Mouse (Mus musculus): ENCODE measurements around the gene Aim2. TPM values are rescaled to one million over a fixed set of nuclear protein-coding genes. Genes with fewer than 3 reads are reported as not detected.
A peak's percentile ranks its signal among the peaks of the same experiment; 100 is the strongest.

Gene Aim2
- polyA plus RNA-seq, 1 experiment, result 62.9 TPM

DNA sequence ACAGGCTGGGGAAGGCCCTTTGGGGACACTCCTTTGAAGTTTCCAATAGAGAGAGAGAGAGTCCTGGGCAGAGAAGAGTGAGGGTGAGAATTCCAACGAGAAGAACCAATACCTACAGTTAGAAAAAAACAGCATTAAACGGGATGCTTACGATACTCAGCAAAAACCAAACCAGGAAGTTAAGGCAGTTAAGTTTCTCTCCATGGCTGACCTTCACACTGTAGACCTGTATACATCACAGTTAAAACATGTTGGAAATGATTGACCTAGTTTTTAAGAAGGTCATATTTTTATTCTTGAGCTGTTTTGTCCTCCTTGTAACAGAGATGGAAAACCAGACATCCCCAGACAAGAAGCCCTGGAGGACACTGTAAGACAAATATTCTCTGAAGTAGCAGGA is 67.8 kb downstream of the Aim2 start:
- Histone ChIP-seq H3K4me1 (ENCODE audit: control insufficient read depth, insufficient read depth, low read length) (peaks cover 16% of the 10 kb centered on the region), H3K27ac (ENCODE audit: insufficient read depth, low read depth, low read length) (peak overlapping the region; percentile 5), H3K4me3 (ENCODE audit: insufficient read depth, low read length) (no peak overlapping the region)
- TF ChIP-seq CTCF (IDR thresholded peaks at IDR 0.05; ENCODE audit: low read depth, low read length) (no peak), POLR2A (IDR thresholded peaks at IDR 0.05; ENCODE audit: borderline replicate concordance, low read depth, low read length) (no peak)

DNA sequence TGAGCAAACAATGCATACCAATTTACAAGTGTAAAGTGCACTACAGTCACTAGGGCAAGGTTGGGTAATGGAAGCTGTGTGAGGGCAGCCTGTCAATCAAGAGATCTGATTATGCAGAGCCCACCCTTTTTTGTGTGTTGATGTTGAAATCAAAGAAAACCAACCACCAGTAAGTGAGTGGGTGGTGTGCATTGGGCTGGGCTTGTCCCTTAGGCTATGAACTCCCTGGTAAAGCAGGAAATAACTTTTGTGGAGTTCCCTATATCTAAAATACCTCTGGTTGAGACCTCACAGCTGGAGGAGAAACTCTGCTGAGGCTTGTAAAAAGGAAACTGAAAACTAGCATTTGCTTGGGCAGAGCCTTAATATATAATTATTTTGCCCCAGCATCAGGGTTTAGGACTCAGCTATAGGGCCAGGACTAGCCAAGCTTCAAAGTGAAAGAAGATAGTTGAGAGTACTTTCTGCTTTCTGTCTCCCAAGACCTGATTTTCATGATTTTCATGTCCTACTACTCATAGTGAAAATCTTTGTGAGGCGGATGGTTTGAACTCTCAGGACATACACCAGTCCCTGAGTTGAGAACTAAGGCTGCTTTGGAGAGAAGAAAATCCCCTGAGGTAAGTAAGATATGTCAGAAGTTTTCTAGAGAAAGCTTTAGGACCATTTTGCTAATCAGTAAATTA is 68.4 kb downstream of the Aim2 start:
- peak overlapping the region; percentile 38 for H3K4me3 ChIP-seq (ENCODE audit: insufficient read depth, low read length)
- peak overlapping the region; percentile 78 for H3K27ac ChIP-seq (ENCODE audit: insufficient read depth, low read depth, low read length)
- TF ChIP-seq POLR2A (IDR thresholded peaks at IDR 0.05; ENCODE audit: borderline replicate concordance, low read depth, low read length) (no peak), CTCF (IDR thresholded peaks at IDR 0.05; ENCODE audit: low read depth, low read length) (no peak)
- H3K4me1 ChIP-seq (ENCODE audit: control insufficient read depth, insufficient read depth, low read length), result peaks cover 10% of the 10 kb centered on the region

DNA sequence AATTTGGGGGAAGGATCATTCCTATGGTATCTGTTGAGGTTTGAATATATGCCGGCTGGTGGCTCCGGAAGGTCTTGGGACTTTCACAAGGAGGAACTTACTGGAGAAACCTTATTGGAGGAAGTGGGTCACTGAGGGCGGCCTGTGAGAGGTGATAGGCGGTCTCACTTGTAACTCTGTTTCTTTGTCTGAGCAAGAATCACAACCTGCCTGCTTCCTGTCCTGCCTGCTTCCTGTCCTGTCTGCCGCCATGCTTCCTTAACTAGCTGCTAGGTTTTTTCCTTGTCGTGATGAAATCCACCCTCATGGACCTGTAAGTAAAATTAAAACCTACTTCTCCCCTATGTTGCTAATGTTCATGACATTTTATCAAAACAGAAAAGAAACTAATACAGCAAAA is 69.7 kb downstream of the Aim2 start:
- Histone ChIP-seq H3K4me3 (ENCODE audit: insufficient read depth, low read length) (peak overlapping the region; percentile 63), H3K4me1 (ENCODE audit: control insufficient read depth, insufficient read depth, low read length) (peaks cover 19% of the 10 kb centered on the region), H3K27ac (ENCODE audit: insufficient read depth, low read depth, low read length) (peak overlapping the region; percentile 60)
- TF ChIP-seq POLR2A (IDR thresholded peaks at IDR 0.05; ENCODE audit: borderline replicate concordance, low read depth, low read length) (no peak), CTCF (IDR thresholded peaks at IDR 0.05; ENCODE audit: low read depth, low read length) (no peak)

DNA sequence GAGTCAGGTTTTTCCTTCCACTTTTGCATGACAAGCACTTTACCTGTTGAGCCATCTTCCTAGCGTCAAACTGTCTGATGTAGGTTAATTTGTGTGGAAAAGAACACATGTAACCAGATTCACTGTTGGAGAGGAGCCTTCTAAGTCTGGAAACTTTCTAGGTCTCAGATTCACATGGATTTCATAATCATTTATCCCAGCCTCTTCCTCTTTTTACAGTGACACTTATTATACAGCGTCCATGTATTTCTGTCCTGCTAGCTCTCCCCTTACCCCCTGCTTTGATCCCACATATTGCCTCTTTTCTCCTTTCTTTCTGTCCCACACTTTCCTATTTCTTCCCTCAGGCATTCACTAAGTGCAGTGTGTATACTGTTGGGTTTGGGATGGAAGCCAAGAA is 75.7 kb downstream of the Aim2 start:
- peaks cover 63% of the 10 kb centered on the region for H3K4me1 ChIP-seq (ENCODE audit: control insufficient read depth, insufficient read depth, low read length)
- H3K4me3 ChIP-seq (ENCODE audit: insufficient read depth, low read length), result peak overlapping the region; percentile 37
- no peak for TF ChIP-seq CTCF (IDR thresholded peaks at IDR 0.05; ENCODE audit: low read depth, low read length)
- TF ChIP-seq POLR2A (IDR thresholded peaks at IDR 0.05; ENCODE audit: borderline replicate concordance, low read depth, low read length), result no peak
- H3K27ac ChIP-seq (ENCODE audit: insufficient read depth, low read depth, low read length), result peak overlapping the region; percentile 89

DNA sequence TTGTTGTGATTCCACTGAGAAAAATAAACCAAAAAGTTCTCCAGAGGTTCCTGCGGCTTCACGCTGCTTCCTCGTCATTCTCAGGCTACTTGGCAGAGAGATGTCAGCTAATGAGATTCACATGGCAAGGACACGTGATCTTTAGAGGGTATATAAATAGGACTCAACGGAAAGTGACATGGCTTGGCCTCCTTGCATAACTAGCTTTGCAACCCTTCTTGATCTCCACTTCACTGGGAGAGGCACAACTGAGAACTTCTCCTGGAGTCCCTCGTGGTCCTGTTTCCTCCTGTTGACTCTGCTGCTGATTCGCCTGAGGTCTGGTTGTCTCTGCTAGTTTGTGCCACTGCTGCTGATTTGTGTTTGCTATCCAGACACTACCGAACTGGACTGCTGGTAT is 76.7 kb downstream of the Aim2 start:
- TF ChIP-seq CTCF (IDR thresholded peaks at IDR 0.05; ENCODE audit: low read depth, low read length) (no peak), POLR2A (IDR thresholded peaks at IDR 0.05; ENCODE audit: borderline replicate concordance, low read depth, low read length) (no peak)
- H3K4me3 ChIP-seq (ENCODE audit: insufficient read depth, low read length), result peak overlapping the region; percentile 46
- H3K4me1 ChIP-seq (ENCODE audit: control insufficient read depth, insufficient read depth, low read length), result peaks cover 68% of the 10 kb centered on the region
- H3K27ac ChIP-seq (ENCODE audit: insufficient read depth, low read depth, low read length), result peak overlapping the region; percentile 89

DNA sequence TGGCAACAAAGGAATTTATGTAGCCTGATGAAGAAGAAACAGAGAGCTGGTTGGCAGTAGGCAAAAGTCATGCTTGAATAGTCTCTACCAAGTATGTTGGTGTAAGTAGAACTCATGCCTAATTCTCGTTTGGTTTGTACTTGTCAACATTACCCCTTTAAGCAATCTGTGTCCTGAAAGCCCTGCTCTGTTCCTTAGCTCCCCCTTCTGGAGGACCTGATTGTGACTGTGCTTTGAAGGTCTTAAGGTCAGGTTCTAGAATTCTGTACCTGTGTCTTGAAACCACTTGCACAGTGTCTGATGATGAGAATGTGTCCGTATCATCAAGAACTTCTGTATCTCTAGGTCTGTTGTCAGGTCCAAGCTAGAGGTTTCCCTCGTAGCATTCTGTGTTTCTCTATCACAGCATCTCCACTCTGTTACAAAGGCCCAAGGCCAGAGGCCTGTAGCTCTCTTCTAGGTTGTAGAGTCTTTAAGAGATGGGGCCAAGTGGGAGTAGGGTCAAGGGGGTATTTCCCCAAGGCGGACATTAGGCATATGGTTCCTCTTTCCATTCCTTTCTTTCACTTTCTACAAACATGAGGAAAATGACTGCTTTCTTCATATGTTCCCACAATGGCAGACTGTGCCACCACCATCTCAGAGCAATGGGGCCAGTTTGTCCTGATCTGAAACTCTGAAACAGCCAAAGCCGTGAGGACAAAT is 79.5 kb downstream of the Aim2 start:
- peak overlapping the region; percentile 42 for H3K27ac ChIP-seq (ENCODE audit: insufficient read depth, low read depth, low read length)
- no peak overlapping the region for H3K4me3 ChIP-seq (ENCODE audit: insufficient read depth, low read length)
- TF ChIP-seq CTCF (IDR thresholded peaks at IDR 0.05; ENCODE audit: low read depth, low read length), result no peak
- no peak for TF ChIP-seq POLR2A (IDR thresholded peaks at IDR 0.05; ENCODE audit: borderline replicate concordance, low read depth, low read length)
- H3K4me1 ChIP-seq (ENCODE audit: control insufficient read depth, insufficient read depth, low read length), result peaks cover 62% of the 10 kb centered on the region

DNA sequence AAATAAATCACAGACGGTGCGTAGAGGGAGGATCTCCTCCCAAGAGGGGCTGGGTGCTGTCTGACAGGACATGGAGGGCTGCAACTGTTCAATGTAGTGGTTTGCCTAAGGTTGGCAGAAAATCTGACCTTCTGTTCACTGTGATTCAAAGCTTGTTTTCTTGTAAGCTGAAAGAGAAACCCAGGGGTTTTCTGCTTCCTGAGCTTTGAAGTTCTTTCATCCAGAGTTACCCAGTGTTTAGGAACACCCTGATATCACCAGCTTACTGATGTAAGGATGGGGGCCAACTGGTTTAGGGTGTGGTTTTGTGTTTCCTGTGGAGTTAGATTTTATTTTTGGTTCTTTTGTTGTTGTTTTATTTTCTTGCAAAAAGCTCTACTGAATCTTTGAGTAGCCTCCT is 81.7 kb downstream of the Aim2 start:
- H3K4me1 ChIP-seq (ENCODE audit: control insufficient read depth, insufficient read depth, low read length), result peaks cover 55% of the 10 kb centered on the region
- no peak for TF ChIP-seq CTCF (IDR thresholded peaks at IDR 0.05; ENCODE audit: low read depth, low read length)
- TF ChIP-seq POLR2A (IDR thresholded peaks at IDR 0.05; ENCODE audit: borderline replicate concordance, low read depth, low read length), result no peak
- H3K4me3 ChIP-seq (ENCODE audit: insufficient read depth, low read length), result no peak overlapping the region
- no peak overlapping the region for H3K27ac ChIP-seq (ENCODE audit: insufficient read depth, low read depth, low read length)

DNA sequence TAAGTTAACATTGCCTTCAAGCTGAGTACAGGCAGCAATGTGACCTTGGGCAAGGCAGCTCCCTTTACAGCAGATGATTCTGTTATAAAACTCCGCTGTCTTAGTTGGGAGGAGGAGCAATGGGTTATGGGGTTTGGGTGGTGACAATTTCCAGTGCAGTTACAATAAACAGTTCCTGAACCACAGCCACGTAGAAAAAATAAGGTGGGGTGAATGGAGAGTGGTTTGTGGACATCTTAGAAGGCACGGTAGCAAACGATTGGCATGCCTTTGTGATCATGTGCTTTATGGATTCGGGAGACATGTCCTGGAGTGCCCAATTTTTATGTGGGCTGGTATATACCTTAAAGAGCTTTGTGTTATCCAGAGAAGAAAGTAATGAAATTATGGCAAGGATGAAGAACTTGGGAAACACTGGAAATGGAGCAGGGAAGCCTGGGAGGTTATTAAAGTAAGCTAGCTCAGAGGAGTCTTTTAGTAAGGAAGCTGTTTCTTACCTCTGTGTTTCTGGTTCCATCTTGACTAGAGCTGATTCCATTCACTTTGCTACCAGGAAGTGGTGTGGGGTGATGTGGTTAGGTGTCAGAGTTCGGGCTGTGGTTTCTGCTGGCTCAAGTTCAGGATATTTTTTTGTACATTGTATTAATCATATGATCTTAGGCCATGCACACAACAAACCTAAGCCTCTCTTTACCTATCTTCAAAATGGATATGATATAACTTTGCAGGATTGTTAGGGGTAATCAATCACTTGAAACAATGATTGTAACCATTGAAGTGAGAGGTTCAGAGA is 86.7 kb downstream of the Aim2 start:
- no peak overlapping the region for H3K4me3 ChIP-seq (ENCODE audit: insufficient read depth, low read length)
- H3K4me1 ChIP-seq (ENCODE audit: control insufficient read depth, insufficient read depth, low read length), result peaks cover 48% of the 10 kb centered on the region
- TF ChIP-seq CTCF (IDR thresholded peaks at IDR 0.05; ENCODE audit: low read depth, low read length) (no peak), POLR2A (IDR thresholded peaks at IDR 0.05; ENCODE audit: borderline replicate concordance, low read depth, low read length) (no peak)
- peak overlapping the region; percentile 29 for H3K27ac ChIP-seq (ENCODE audit: insufficient read depth, low read depth, low read length)

DNA sequence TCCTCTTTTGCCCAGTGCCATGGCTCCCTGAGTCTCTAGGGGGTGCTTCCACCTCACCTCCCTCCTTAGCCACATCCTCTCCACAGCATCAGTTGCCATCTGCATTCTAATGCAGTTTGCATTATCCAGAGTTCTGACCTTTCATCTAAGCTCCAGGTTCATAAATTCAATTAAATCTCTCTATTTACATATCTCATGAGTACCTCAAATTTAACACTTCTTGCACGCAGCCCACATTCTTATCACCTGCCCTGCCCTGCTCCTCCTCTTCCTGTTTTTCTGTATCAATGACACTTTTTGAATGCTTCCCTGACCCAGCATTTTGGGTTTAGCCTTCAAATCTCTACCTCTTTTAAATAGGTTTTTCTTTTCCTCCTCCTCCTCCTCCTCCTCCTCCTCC is 90.0 kb downstream of the Aim2 start:
- TF ChIP-seq POLR2A (IDR thresholded peaks at IDR 0.05; ENCODE audit: borderline replicate concordance, low read depth, low read length) (no peak), CTCF (IDR thresholded peaks at IDR 0.05; ENCODE audit: low read depth, low read length) (no peak)
- Histone ChIP-seq H3K27ac (ENCODE audit: insufficient read depth, low read depth, low read length) (no peak overlapping the region), H3K4me3 (ENCODE audit: insufficient read depth, low read length) (no peak overlapping the region), H3K4me1 (ENCODE audit: control insufficient read depth, insufficient read depth, low read length) (peaks cover 41% of the 10 kb centered on the region)
